Mouse (Mus musculus): Measurements from ENCODE around the gene Hmx2. TPM values are rescaled to one million over a fixed set of nuclear protein-coding genes. Genes with fewer than 3 reads are reported as not detected.

The Hmx2 gene
- polyA plus RNA-seq (2012; rRNA removed): 1.1 TPM in 2 replicates

GRCm38 (mm10) chr7:131548473-131548872, at the start of gene Hmx2:
TSS of gene Hmx2 (plus strand) at chr7:131548773.

GRCm38 (mm10) chr7:131542115-131542871, 6.3 kb upstream of the Hmx2 start, which contains the start of gene Hmx3:
TSS of gene Hmx3 (plus strand) at chr7:131542867.

GRCm38 (mm10) chr7:131559986-131560696, 11.6 kb downstream of the Hmx2 start, which contains the start of gene Bub3:
TSS of gene Bub3 (plus strand) at chr7:131560222.

Other genes starting within 250 kb of the Hmx2 start
- gene Cuzd1, start 226.5 kb upstream of the Hmx2 start, polyA plus RNA-seq (2012; rRNA removed): 5.2 TPM in 1 of 2 replicates, not detected in the other
- not detected in 2 replicates for gene Fam24b, start 219.3 kb upstream of the Hmx2 start, polyA plus RNA-seq (2012; rRNA removed)
- not detected in 2 replicates for gene Fam24a, start 214.9 kb upstream of the Hmx2 start, polyA plus RNA-seq (2012; rRNA removed)
- 1.7 and 2.5 TPM in 2 replicates for gene 2310057M21Rik, start 186.0 kb upstream of the Hmx2 start, polyA plus RNA-seq (2012; rRNA removed)
- 61.4 and 76.9 TPM in 2 replicates for gene Pstk, start 177.6 kb upstream of the Hmx2 start, polyA plus RNA-seq (2012; rRNA removed)
- gene Ikzf5, start 138.3 kb upstream of the Hmx2 start, polyA plus RNA-seq (2012; rRNA removed): 6.4 and 7.0 TPM in 2 replicates
- gene Acadsb, start 138.2 kb upstream of the Hmx2 start, polyA plus RNA-seq (2012; rRNA removed): 2.7 and 3.2 TPM in 2 replicates
- gene Hmx3, start 5.9 kb upstream of the Hmx2 start, polyA plus RNA-seq (2012; rRNA removed): 4.1 and 4.6 TPM in 2 replicates
- 44.6 and 47.3 TPM in 2 replicates for gene Bub3, start 11.4 kb downstream of the Hmx2 start, polyA plus RNA-seq (2012; rRNA removed)